Mouse (Mus musculus): ENCODE results near the gene Peg10.
"Not testable (repeated sequence)": the region's sequence is repeated elsewhere in the genome, so short reads cannot be mapped to it uniquely, and the experiment has no call there.

Peg10 gene

DNA sequence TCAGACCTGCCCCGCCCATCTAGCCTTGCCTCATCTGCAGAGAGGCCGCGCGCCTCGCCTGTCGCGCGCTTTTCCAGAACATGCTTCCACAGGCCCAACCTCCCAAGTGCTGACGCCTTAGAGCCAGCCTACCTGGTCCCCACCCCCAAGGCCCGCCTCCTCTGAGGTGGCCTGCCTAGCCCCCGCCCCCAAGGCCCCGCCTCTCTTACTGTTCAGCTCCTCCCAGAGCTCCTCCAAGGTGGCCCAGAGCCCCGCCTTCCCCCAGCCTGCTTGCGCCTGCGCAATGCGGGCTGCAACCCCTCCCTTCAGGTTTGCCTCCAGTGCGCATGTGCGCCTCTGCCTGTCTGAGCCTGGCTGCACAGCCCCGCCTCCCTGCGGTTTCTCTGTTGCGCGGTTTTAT, 2.0 kb downstream of the Peg10 start:
- peak; percentile 94 for DNase-seq

DNA sequence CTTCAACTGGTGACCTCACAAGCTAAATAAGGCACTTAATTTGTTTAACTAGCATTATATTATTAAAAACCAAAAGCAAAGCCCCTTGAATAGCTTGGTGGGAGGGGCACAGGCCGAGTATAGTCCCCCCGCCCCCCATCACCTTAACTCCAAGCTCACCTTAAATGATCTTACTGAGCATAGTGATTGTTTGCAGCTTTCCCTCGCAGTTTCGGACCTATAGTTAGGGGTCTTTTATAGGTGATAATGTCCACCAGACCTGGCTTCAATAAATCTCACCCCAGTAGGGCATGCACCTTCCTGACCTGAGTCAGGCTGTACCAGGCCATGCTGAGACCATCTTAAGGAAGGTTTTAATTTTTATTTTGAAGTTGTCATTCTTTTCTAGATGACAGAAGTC, 4.2 kb downstream of the Peg10 start:
- DNase-seq: no peak

DNA sequence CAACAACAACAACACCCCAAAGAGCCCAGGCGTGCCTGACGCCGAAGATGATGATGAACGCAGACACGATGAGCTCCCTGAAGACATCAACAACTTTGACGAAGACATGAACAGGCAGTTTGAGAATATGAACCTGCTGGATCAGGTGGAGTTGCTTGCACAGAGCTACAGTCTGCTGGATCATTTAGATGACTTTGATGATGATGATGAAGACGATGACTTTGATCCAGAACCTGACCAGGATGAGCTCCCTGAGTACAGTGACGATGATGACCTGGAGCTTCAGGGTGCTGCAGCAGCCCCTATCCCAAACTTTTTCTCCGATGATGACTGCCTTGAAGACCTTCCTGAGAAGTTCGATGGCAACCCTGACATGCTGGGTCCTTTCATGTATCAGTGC, 7.2 kb downstream of the Peg10 start:
- no peak for DNase-seq

DNA sequence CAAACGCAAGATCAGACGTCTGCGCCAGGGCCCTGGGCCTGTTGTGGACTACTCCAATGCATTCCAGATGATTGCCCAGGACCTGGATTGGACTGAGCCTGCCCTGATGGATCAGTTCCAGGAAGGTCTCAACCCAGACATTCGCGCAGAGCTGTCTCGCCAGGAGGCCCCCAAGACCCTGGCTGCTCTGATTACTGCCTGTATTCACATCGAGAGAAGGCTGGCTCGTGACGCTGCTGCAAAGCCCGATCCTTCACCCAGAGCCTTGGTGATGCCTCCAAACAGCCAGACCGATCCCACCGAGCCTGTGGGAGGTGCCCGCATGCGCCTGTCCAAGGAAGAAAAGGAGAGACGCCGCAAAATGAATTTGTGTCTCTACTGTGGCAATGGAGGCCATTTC, 7.8 kb downstream of the Peg10 start:
- DNase-seq: no peak

DNA sequence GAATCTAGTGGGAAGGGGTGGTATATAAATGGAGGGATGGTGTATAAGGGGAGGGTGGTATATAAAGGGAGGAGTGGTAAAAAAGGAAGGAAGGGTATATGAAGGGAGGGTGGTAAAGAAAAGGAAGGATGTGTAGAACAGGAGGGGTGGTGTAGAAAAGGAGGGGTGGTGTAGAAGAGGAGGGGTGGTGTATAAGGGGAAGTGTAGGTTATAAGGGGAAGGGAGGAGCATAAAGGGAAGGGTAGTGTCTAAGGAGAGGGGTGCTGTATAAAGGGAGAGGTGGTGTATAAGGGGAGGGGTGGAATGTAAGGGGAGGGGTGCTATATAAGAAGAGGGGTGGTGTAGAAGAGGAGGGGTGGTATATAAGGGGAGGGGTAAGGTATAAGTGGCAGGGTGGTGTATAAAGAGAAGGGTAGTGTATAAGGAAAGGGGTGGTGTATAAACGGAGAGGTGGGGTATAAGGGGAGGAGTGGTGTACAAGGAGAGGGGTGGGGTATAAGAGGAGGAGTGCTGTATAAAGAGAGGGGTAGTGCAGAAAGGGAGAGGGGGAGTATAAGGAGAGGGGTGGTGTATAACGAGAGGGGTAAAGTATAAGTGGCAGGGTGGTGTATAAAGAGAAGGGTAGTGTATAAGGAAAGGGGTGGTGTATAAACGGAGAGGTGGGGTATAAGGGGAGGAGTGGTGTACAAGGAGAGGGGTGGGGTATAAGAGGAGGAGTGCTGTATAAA, 14.5 kb downstream of the Peg10 start:
- DNase-seq: not testable (repeated sequence)

DNA sequence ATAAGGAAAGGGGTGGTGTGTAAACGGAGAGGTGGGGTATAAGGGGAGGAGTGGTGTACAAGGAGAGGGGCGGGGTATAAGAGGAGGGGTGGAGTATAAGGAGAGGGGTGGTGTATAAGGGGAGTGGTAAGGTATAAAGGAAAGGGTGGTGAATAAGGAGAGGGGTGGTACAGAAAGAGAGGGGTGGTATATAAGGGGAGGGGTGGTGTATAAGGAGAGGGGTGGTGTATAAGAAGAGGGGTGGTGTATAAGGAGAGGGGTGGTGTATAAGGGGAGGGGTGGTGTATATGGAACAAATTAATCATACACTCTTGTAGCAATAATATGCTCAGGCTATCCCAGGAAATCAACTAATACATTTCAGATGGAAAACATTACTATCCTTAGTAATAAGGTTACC, 15.1 kb downstream of the Peg10 start:
- no peak for DNase-seq

DNA sequence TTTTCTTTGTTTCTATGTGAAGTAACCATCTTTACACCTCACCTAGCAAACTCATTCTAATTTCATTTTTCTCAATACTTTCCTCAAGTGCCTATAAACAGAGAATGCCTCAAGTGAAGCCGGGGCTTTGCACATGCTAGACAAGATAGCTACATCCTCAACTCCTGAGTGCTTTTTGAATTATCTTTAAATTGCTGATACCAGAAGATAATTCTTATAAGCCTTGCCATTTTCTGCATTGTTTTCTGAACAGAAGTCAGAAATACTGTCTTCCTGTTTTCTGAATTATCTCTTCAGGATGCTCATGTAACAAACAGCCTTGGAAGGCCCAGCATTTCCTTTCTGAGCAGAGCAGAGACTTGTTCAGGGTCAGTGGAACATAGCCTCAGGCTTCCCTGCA, 49.2 kb downstream of the Peg10 start:
- no peak for DNase-seq

DNA sequence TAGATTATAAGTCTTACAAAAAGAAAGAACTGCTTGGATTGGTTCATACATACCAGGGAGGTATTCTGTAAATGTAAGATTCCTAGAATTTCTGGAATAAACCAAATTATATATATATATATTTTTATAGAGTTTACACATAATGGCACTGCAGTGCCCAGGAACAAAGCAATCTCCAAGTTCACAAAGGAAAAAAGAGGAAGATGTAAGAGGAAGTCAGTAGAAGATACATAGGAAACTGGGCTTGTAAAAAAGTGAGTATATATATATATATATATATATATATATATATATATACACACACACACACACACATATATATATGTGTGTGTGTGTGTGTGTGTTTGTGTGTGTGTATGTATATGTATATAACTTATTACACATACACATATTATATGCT, 50.2 kb downstream of the Peg10 start:
- DNase-seq: not testable (repeated sequence)

DNA sequence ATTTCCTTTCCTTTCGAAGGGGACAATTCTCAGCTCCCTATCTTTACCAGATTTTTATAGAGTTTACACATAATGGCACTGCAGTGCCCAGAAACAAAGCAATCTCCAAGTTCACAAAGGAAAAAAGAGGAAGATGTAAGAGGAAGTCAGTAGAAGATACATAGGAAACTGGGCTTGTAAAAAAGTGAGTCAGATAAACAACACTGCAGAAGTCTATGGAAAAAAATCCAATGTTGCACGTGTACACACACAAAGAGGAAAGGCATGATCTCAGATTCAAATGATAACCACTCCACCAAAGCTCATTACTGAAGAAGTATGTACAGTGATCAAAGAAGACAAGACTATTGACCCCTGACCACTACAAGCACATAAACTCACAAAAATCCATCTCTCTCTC, 51.3 kb downstream of the Peg10 start:
- no peak for DNase-seq

DNA sequence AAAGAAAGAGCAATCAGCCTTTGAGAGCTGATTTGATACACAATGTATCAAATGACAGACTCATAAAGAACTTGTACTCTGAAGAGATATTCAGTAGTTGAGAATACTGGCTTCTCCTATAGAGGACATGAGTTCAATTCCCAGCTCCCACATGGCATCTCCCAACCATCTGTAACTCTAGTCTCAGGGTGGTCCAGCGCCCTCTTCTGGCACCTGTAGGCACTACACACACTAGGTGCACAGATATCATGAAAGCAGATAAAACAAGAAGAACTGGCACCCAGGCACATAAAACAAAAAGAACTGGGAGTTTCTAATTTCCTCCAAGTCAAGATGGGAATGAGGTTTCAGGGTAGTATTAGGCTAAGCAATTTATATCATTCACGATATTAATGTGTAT, 52.3 kb downstream of the Peg10 start:
- DNase-seq: no peak

DNA sequence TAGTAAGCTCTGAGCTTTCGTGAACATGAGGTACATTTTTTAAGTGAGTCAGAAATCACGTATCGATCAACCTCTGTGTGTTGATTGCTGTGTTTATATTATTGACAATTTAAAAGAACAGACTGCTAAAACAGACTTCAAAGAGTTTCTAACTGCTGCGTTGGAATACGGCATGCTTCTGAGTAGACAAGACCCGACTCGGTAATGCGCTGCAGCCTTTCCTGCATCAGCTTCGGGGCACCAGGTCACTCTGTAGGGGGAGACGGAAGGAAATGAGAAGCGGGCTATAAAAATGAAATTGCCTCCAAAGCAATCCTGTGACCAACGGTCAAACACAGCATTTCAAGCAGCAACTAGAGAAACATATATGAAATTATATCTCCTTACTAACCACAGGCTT, 59.9 kb downstream of the Peg10 start:
- DNase-seq: no peak

All from B cell, adult 2 months (primary cell).